Mouse (Mus musculus) liver, adult 2 months (tissue): ENCODE data around the gene Gtf2f1. TPM values are rescaled to one million over a fixed set of nuclear protein-coding genes. Genes with fewer than 3 reads are reported as not detected.

Experiments
- DNase-seq: peaks from one replicate; pipeline ENCODE4 v3.0.0-alpha.2; 2011; ENCODE audit warnings: low read depth, low spot score; ENCODE audit errors: extremely low read depth
- H3K27ac ChIP-seq: fragments of 200-500 bp; replicated peaks from 2 replicates; pipeline ENCODE4 v1.5.1; 2012; ENCODE audit warnings: low read depth, mild to moderate bottlenecking, control low read depth, inconsistent platforms, low read length; ENCODE audit not compliant: insufficient read depth
- H3K27me3 ChIP-seq: fragments of 200-500 bp; 2 replicates; pipeline ENCODE4 v1.6.1; 2012; ENCODE audit warnings: mild to moderate bottlenecking, moderate library complexity, low read length, inconsistent platforms; ENCODE audit not compliant: control insufficient read depth, insufficient read depth
- H3K36me3 ChIP-seq: fragments of 200-500 bp; 2 replicates; pipeline ENCODE4 v1.6.1; 2012; ENCODE audit warnings: low read length, inconsistent platforms; ENCODE audit not compliant: control insufficient read depth, insufficient read depth
- H3K4me1 ChIP-seq: fragments of 200-500 bp; 2 replicates; pipeline ENCODE4 v1.6.1; 2011; ENCODE audit warnings: low read length; ENCODE audit not compliant: control insufficient read depth, insufficient read depth
- H3K4me3 ChIP-seq: fragments of 200-500 bp; 2 replicates; pipeline ENCODE4 v1.5.1; 2011; ENCODE audit warnings: low read depth, mild to moderate bottlenecking, control low read depth, low read length, moderate library complexity; ENCODE audit not compliant: insufficient read depth
- H3K79me2 ChIP-seq: fragments of 200-500 bp; 2 replicates; pipeline ENCODE4 v1.6.1; 2012; ENCODE audit warnings: inconsistent platforms, mild to moderate bottlenecking, low read length, moderate library complexity; ENCODE audit not compliant: control insufficient read depth, insufficient read depth
- H3K9ac ChIP-seq: fragments of 200-500 bp; 2 replicates; pipeline ENCODE4 v1.6.1; 2012; ENCODE audit warnings: low read depth, mild to moderate bottlenecking, control low read depth, inconsistent platforms, low read length
- CTCF ChIP-seq: fragments of 200-500 bp; IDR thresholded peaks from 2 replicates; pipeline ENCODE4 v1.5.1; 2011; ENCODE audit warnings: low read depth, low read length, control low read depth
- POLR2A ChIP-seq: fragments of 200-500 bp; IDR thresholded peaks from 2 replicates; pipeline ENCODE4 v1.6.1; 2011; ENCODE audit warnings: low read length, control low read depth; ENCODE audit not compliant: insufficient read depth; ENCODE audit errors: extremely low read depth
- WGBS: fragments of 180-500 bp; shearing (Covaris S2); methylation state at CpG from one replicate; pipeline ENCODE4 v1.1.7; 2018; 5-methylcytosine and 5-hydroxymethylcytosine counted together
- polyA plus RNA-seq: library from polyadenylated mRNA; depleted of rRNA; stranded (reverse); fragments of >200 nt; gene quantifications from 2 replicates; pipeline ENCODE4 v1.2.3, GENCODE M21; 2012; rRNA removed
- total RNA-seq: library from RNA; depleted of rRNA; stranded (reverse); fragments of >200 nt; gene quantifications from 2 replicates; pipeline ENCODE4 v1.2.3, GENCODE M21; 2014; rRNA removed

Gene Gtf2f1
- total and polyA plus RNA-seq, 2 experiments = 10.4 to 11.9 TPM

GRCm38 (mm10) chr17:56957763-56958429 is 53.2 kb downstream of the Gtf2f1 start:
- no peak overlapping the region for H3K9ac ChIP-seq
- no peaks in the 10 kb centered on the region for H3K79me2 ChIP-seq
- no peaks in the 10 kb centered on the region for H3K27me3 ChIP-seq
- H3K36me3 ChIP-seq = no peaks in the 10 kb centered on the region
- WGBS = 34% methylated on average over 11 of the region's 11 CpGs
- H3K27ac ChIP-seq = no peak overlapping the region
- peak; percentile 10 for DNase-seq
- H3K4me3 ChIP-seq = no peak overlapping the region
- H3K4me1 ChIP-seq = no peaks in the 10 kb centered on the region
- TF ChIP-seq CTCF (no peak), POLR2A (no peak)

GRCm38 (mm10) chr17:56954871-56955270 is 56.2 kb downstream of the Gtf2f1 start:
- TF ChIP-seq POLR2A (no peak), CTCF (no peak)
- H3K9ac ChIP-seq = no peak overlapping the region
- DNase-seq = no peak
- H3K36me3 ChIP-seq = no peaks in the 10 kb centered on the region
- no peak overlapping the region for H3K4me3 ChIP-seq
- H3K27me3 ChIP-seq = no peaks in the 10 kb centered on the region
- H3K4me1 ChIP-seq = no peaks in the 10 kb centered on the region
- WGBS = 84% methylated on average over 7 of the region's 7 CpGs
- H3K27ac ChIP-seq = no peak overlapping the region
- H3K79me2 ChIP-seq = no peaks in the 10 kb centered on the region

Other genes with a start within 250 kb of the Gtf2f1 start
- gene Dus3l, start 246.5 kb downstream of the Gtf2f1 start, total RNA-seq = 7.2 and 11.9 TPM in 2 replicates
- 19.7 and 25.7 TPM in 2 replicates for gene Dus3l, start 246.5 kb downstream of the Gtf2f1 start, polyA plus RNA-seq
- 0.18 TPM in 1 of 2 replicates, not detected in the other for gene Prr22, start 241.0 kb downstream of the Gtf2f1 start, total RNA-seq
- gene Prr22, start 241.0 kb downstream of the Gtf2f1 start, polyA plus RNA-seq = 0.85 and 1.5 TPM in 2 replicates
- 0.18 and 0.54 TPM in 2 replicates for gene Rfx2, start 180.3 kb downstream of the Gtf2f1 start, total RNA-seq
- 0.87 and 1.0 TPM in 2 replicates for gene Rfx2, start 180.3 kb downstream of the Gtf2f1 start, polyA plus RNA-seq
- not detected in 2 replicates for gene Acsbg2, start 136.8 kb downstream of the Gtf2f1 start, total RNA-seq
- gene Acsbg2, start 136.8 kb downstream of the Gtf2f1 start, polyA plus RNA-seq = not detected in 2 replicates
- not detected in 2 replicates for gene 1700061G19Rik, start 135.8 kb downstream of the Gtf2f1 start, total RNA-seq
- 0.02 TPM in 1 of 2 replicates, not detected in the other for gene 1700061G19Rik, start 135.8 kb downstream of the Gtf2f1 start, polyA plus RNA-seq
- gene Mllt1, start 75.9 kb downstream of the Gtf2f1 start, total RNA-seq = 3.0 and 4.4 TPM in 2 replicates
- gene Mllt1, start 75.9 kb downstream of the Gtf2f1 start, polyA plus RNA-seq = 19.4 and 22.7 TPM in 2 replicates
- gene Acer1, start 29.2 kb downstream of the Gtf2f1 start, total RNA-seq = not detected in 2 replicates
- not detected in 2 replicates for gene Acer1, start 29.2 kb downstream of the Gtf2f1 start, polyA plus RNA-seq
- gene Clpp, start 21.0 kb downstream of the Gtf2f1 start, total RNA-seq = 75.6 and 93.8 TPM in 2 replicates
- gene Clpp, start 21.0 kb downstream of the Gtf2f1 start, polyA plus RNA-seq = 174 and 184 TPM in 2 replicates
- 23.2 and 24.4 TPM in 2 replicates for gene Alkbh7, start 13.9 kb downstream of the Gtf2f1 start, total RNA-seq
- 42.0 and 51.1 TPM in 2 replicates for gene Alkbh7, start 13.9 kb downstream of the Gtf2f1 start, polyA plus RNA-seq
- not detected in 2 replicates for gene Pspn, start 11.3 kb downstream of the Gtf2f1 start, total RNA-seq
- not detected in 2 replicates for gene Pspn, start 11.3 kb downstream of the Gtf2f1 start, polyA plus RNA-seq
- gene Gm17949, start 181 bp upstream of the Gtf2f1 start, total RNA-seq = not detected in 2 replicates
- gene Gm17949, start 181 bp upstream of the Gtf2f1 start, polyA plus RNA-seq = not detected in 2 replicates
- 7.6 and 15.6 TPM in 2 replicates for gene Khsrp, start 20.2 kb upstream of the Gtf2f1 start, total RNA-seq
- gene Khsrp, start 20.2 kb upstream of the Gtf2f1 start, polyA plus RNA-seq = 30.3 and 38.9 TPM in 2 replicates
- not detected in 2 replicates for gene Slc25a41, start 30.4 kb upstream of the Gtf2f1 start, total RNA-seq
- not detected in 2 replicates for gene Slc25a41, start 30.4 kb upstream of the Gtf2f1 start, polyA plus RNA-seq
- gene Crb3, start 47.8 kb upstream of the Gtf2f1 start, total RNA-seq = 21.9 and 27.7 TPM in 2 replicates
- gene Crb3, start 47.8 kb upstream of the Gtf2f1 start, polyA plus RNA-seq = 45.6 and 57.7 TPM in 2 replicates
- 54.9 and 94.6 TPM in 2 replicates for gene Slc25a23, start 48.6 kb upstream of the Gtf2f1 start, total RNA-seq
- 212 and 255 TPM in 2 replicates for gene Slc25a23, start 48.6 kb upstream of the Gtf2f1 start, polyA plus RNA-seq
- 0.54 and 0.92 TPM in 2 replicates for gene Dennd1c, start 67.2 kb upstream of the Gtf2f1 start, total RNA-seq
- gene Dennd1c, start 67.2 kb upstream of the Gtf2f1 start, polyA plus RNA-seq = 1.2 and 1.6 TPM in 2 replicates
- gene Tubb4a, start 76.5 kb upstream of the Gtf2f1 start, total RNA-seq = 0.18 and 0.27 TPM in 2 replicates
- 0.16 and 0.24 TPM in 2 replicates for gene Tubb4a, start 76.5 kb upstream of the Gtf2f1 start, polyA plus RNA-seq
- gene Tnfsf9, start 94.0 kb upstream of the Gtf2f1 start, total RNA-seq = 0.18 and 0.54 TPM in 2 replicates
- 0.09 and 0.15 TPM in 2 replicates for gene Tnfsf9, start 94.0 kb upstream of the Gtf2f1 start, polyA plus RNA-seq
- gene Cd70, start 138.5 kb upstream of the Gtf2f1 start, total RNA-seq = 1.0 TPM in 1 of 2 replicates, not detected in the other
- gene Cd70, start 138.5 kb upstream of the Gtf2f1 start, polyA plus RNA-seq = not detected in 2 replicates
- 0.27 and 0.28 TPM in 2 replicates for gene Tnfsf14, start 182.9 kb upstream of the Gtf2f1 start, total RNA-seq
- gene Tnfsf14, start 182.9 kb upstream of the Gtf2f1 start, polyA plus RNA-seq = 0.42 and 0.75 TPM in 2 replicates
- gene C3, start 216.8 kb upstream of the Gtf2f1 start, total RNA-seq = 5,384 and 7,708 TPM in 2 replicates
- gene C3, start 216.8 kb upstream of the Gtf2f1 start, polyA plus RNA-seq = 3,773 and 3,833 TPM in 2 replicates
- 10.7 and 11.7 TPM in 2 replicates for gene Gpr108, start 237.2 kb upstream of the Gtf2f1 start, total RNA-seq
- gene Gpr108, start 237.2 kb upstream of the Gtf2f1 start, polyA plus RNA-seq = 19.3 and 23.7 TPM in 2 replicates
- 4.6 and 5.1 TPM in 2 replicates for gene Trip10, start 238.2 kb upstream of the Gtf2f1 start, total RNA-seq
- 4.8 and 7.2 TPM in 2 replicates for gene Trip10, start 238.2 kb upstream of the Gtf2f1 start, polyA plus RNA-seq